Mouse (Mus musculus) liver, postnatal 0 days (tissue): Measurements from ENCODE around the gene Mob3b. TPM values are rescaled to one million over a fixed set of nuclear protein-coding genes. Genes with fewer than 3 reads are reported as not detected.

Source experiments
- ATAC-seq: fragments of 200-750 bp; cut with Nextera tagmentation; 2 replicates; pipeline ENCODE4 v1.8.0; 2017; ENCODE audit warnings: mild to moderate bottlenecking, moderate library complexity
- DNase-seq: peaks from one replicate; pipeline ENCODE4 v3.0.0-alpha.2; 2016
- H3K27ac ChIP-seq: fragments of 300-500 bp; sonication (generic); 2 replicates; pipeline ENCODE4 v1.5.1; 2014; ENCODE audit warnings: antibody characterized with exemption, moderate library complexity, mild to moderate bottlenecking, low read depth
- H3K27me3 ChIP-seq: fragments of 300-500 bp; sonication (generic); 2 replicates; pipeline ENCODE4 v1.6.1; 2014; ENCODE audit warnings: low read length, control low read depth, mixed read lengths; ENCODE audit not compliant: insufficient read depth
- H3K36me3 ChIP-seq: fragments of 300-500 bp; sonication (generic); replicated peaks from 2 replicates; pipeline ENCODE4 v1.6.1; 2014; ENCODE audit warnings: mild to moderate bottlenecking, control low read depth, low read length, moderate library complexity, mixed read lengths; ENCODE audit not compliant: insufficient read depth
- H3K4me1 ChIP-seq: fragments of 300-500 bp; sonication (generic); 2 replicates; pipeline ENCODE4 v1.6.1; 2014; ENCODE audit warnings: antibody characterized with exemption, mild to moderate bottlenecking, control low read depth; ENCODE audit not compliant: insufficient read depth
- H3K4me2 ChIP-seq: fragments of 300-500 bp; sonication (generic); 2 replicates; pipeline ENCODE4 v1.6.1; 2014; ENCODE audit warnings: low read depth, mild to moderate bottlenecking, low read length, moderate library complexity, mixed read lengths
- H3K4me3 ChIP-seq: fragments of 300-500 bp; sonication (generic); 2 replicates; pipeline ENCODE4 v1.5.1; 2014; ENCODE audit warnings: low read depth, low read length
- H3K9ac ChIP-seq: fragments of 300-500 bp; sonication (generic); replicated peaks from 2 replicates; pipeline ENCODE4 v1.6.1; 2014; ENCODE audit warnings: mild to moderate bottlenecking, moderate library complexity
- H3K9me3 ChIP-seq: fragments of 300-500 bp; sonication (generic); 2 replicates; pipeline ENCODE4 v1.6.1; 2016; ENCODE audit warnings: mild to moderate bottlenecking, control low read depth, low read length, mixed read lengths
- CTCF ChIP-seq: sonication (generic); IDR thresholded peaks from 2 replicates; pipeline ENCODE4 v1.5.1; 2016; ENCODE audit warnings: antibody characterized with exemption, low read depth
- EP300 ChIP-seq: IDR thresholded peaks from 2 replicates; pipeline ENCODE4 v1.6.1; 2016; ENCODE audit warnings: antibody characterized with exemption, low read depth, mild to moderate bottlenecking
- WGBS: fragments of 180-500 bp; shearing (Covaris S2); extraction: QIAGEN DNeasy Blood & Tissue Kit; methylation state at CpG from one replicate; pipeline ENCODE4 v1.1.7; 2014; ENCODE audit not compliant: insufficient replicate concordance; 5-methylcytosine and 5-hydroxymethylcytosine counted together
- polyA plus RNA-seq: library from polyadenylated mRNA; unstranded; fragments of >200 nt; fragmentation: Nextera tagmentation; extraction: Ambion mirVana; gene quantifications from 2 replicates; pipeline ENCODE4 v1.2.1, GENCODE M21; 2015

The Mob3b gene
- polyA plus RNA-seq, 1 experiment from 2014 or later, result 13.6 TPM

DNA sequence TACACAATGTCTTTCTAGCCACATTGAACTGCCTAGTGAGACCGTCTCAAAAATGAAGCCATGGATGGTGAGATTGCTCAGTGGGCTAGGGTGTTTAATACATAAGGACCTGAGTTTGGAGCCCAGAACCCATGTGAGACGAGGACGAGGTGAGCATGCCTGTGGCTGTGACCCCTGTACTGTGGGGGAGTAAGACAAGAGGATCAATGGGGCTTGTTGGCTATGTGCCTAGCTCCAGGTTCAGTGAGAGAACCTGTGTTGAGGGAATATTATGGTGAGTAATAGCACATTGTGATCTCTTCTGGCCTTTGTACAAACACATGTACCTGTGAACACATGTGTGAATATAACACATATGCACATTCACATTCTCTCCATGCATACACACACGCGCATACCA, 116.4 kb downstream of the Mob3b start:
- TF ChIP-seq EP300 (no peak), CTCF (no peak)
- no peaks in the 10 kb centered on the region for H3K36me3 ChIP-seq
- H3K9me3 ChIP-seq, result no peaks in the 10 kb centered on the region; the same call in 1 of the 2 replicates
- no peaks in the 10 kb centered on the region for H3K27me3 ChIP-seq
- no peak overlapping the region for H3K4me3 ChIP-seq
- ATAC-seq (peak; percentile 89), DNase-seq (peak; percentile 55)
- WGBS, result 73% methylated on average over 5 of the region's 5 CpGs
- peak overlapping the region; percentile 25 for H3K27ac ChIP-seq
- peaks cover 3% of the 10 kb centered on the region; the same call in 1 of the 2 replicates for H3K4me1 ChIP-seq
- no peak overlapping the region for H3K9ac ChIP-seq
- no peak overlapping the region for H3K4me2 ChIP-seq

DNA sequence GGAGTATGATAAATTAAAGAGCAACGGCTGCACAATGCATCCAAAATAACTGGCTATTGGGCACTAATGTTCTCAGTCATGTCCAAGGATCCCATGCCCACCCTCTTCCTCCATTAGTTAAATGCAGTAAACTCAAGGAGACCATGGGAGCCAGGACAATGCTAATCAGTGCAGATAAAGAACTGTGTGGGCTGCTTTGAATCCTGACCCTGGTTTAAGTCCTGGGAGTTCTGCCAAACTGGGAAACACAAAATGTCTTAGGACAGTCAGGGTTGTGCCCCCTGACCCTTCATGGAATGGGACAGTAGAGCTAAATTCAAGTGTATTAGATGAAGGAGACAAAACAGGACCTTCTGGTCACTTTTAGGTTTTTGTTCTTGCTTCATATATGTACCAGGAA, 117.0 kb downstream of the Mob3b start:
- ATAC-seq, result no peak

DNA sequence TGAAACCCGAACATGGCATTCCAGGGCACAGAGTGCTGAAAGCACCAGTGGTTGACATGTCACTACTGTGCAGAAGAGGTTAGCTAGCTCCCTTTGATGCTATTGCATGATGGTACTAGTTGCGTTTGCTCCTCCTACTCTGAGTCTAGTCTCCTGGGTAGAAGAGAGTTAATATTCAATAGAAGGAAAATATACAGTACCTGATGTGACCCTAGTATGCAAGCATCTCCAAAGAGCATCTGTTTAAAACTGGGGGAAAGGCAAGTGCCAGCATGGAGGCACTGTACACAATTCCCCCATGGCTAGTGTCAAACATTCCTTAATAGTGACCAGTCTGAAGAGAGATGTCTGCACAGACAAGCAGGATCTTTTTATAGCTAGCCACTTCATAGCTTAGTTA, 119.5 kb downstream of the Mob3b start:
- H3K4me3 ChIP-seq, result no peak overlapping the region
- no peak overlapping the region for H3K9ac ChIP-seq
- peak; percentile 57 for ATAC-seq
- H3K36me3 ChIP-seq, result no peaks in the 10 kb centered on the region
- H3K27ac ChIP-seq, result no peak overlapping the region
- DNase-seq, result no peak
- no peaks in the 10 kb centered on the region; the same call in 1 of the 2 replicates for H3K9me3 ChIP-seq
- no peak overlapping the region for H3K4me2 ChIP-seq
- WGBS, result 40% methylated on average over 2 of the region's 2 CpGs
- no peaks in the 10 kb centered on the region for H3K27me3 ChIP-seq
- peaks cover 3% of the 10 kb centered on the region; the same call in 1 of the 2 replicates for H3K4me1 ChIP-seq
- TF ChIP-seq CTCF (no peak), EP300 (no peak)

More for the DNA sequence above, 117.0 kb downstream of the Mob3b start:
- 77% methylated on average over 1 of the region's 1 CpGs for WGBS
- no peak overlapping the region for H3K4me3 ChIP-seq
- H3K4me2 ChIP-seq, result no peak overlapping the region
- peaks cover 3% of the 10 kb centered on the region; the same call in 1 of the 2 replicates for H3K4me1 ChIP-seq
- no peak overlapping the region for H3K9ac ChIP-seq
- DNase-seq, result no peak
- no peaks in the 10 kb centered on the region for H3K27me3 ChIP-seq
- H3K36me3 ChIP-seq, result no peaks in the 10 kb centered on the region
- no peaks in the 10 kb centered on the region; the same call in 1 of the 2 replicates for H3K9me3 ChIP-seq
- TF ChIP-seq CTCF (no peak), EP300 (no peak)
- peak overlapping the region; percentile 25 for H3K27ac ChIP-seq

DNA sequence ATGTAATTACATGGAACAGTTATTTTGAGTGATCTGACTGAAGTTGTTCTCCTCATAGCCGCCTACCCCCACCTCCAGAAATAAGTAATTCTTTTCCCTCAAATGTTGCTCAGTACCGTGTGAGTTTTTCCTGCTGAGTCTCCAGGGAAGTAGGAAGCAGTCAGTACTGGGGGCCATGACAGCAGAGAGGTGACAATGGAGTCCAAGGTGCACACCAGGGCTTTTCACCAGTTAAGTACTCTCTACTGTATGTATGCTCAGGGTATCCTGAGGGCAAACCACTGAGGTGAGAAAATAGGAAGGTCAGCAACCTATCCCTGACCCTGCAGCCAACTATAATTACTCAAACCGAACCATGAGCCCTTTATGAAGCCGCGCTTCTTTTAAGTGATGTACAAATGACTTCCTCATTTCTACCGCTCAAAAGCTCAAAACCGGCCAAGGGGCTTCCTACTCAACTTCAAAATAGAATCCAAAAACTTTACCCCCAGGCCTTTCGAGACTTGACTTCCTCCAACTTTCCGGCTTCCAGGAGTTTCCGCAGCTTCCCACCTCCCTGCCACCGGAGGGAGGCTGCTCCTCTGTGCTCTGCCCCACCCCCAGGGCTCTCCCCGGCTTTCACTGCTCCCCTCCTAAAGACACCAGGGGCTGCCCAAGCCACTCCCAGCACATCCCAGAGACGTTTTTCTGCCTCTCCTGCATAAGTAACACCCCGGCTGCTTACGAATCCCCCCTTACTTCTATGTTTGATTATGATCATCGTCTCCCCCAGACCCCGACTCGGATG, 122.6 kb downstream of the Mob3b start:
- no peak for TF ChIP-seq EP300
- TF ChIP-seq CTCF, result no peak
- Histone ChIP-seq H3K36me3 (no peaks in the 10 kb centered on the region), H3K9ac (no peak overlapping the region), H3K27me3 (no peaks in the 10 kb centered on the region), H3K4me2 (0 out of 2 replicates have a peak overlapping the region, but pooled peaks have one; percentile 27), H3K27ac (no peak overlapping the region), H3K9me3 (no peaks in the 10 kb centered on the region; the same call in 1 of the 2 replicates), H3K4me1 (peaks cover 9% of the 10 kb centered on the region; the same call in 1 of the 2 replicates), H3K4me3 (no peak overlapping the region)
- WGBS, result 30% methylated on average over 18 of the region's 18 CpGs
- ATAC-seq (no peak), DNase-seq (no peak)

DNA sequence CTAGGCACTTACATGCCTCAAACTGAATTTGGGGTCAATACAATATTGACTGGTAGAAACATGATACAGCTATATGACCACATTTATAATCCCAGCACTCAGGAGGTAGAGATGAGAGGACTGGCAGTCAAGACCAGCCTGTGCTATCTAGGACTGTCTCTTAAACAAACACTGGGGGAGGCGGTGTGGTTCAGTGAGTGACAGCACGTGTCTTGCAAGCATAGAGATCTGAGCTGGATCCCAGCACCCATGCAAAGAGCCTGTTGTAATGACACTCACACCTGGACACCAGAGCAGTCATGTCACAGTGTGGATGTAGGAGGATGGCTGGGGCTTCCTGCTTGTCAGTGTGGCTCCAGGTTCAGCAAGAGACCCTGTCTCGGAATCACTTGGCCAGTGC, 124.5 kb downstream of the Mob3b start:
- 66% methylated on average over 3 of the region's 3 CpGs for WGBS
- H3K9me3 ChIP-seq, result no peaks in the 10 kb centered on the region
- ATAC-seq (peak; percentile 13; the same call in 1 of the 2 replicates), DNase-seq (no peak)
- H3K4me1 ChIP-seq, result peaks cover 9% of the 10 kb centered on the region; the same call in 1 of the 2 replicates
- H3K27me3 ChIP-seq, result no peaks in the 10 kb centered on the region
- no peak overlapping the region for H3K4me3 ChIP-seq
- H3K4me2 ChIP-seq, result no peak overlapping the region
- H3K36me3 ChIP-seq, result no peaks in the 10 kb centered on the region
- no peak overlapping the region for H3K9ac ChIP-seq
- TF ChIP-seq CTCF (no peak), EP300 (no peak)
- H3K27ac ChIP-seq, result no peak overlapping the region

DNA sequence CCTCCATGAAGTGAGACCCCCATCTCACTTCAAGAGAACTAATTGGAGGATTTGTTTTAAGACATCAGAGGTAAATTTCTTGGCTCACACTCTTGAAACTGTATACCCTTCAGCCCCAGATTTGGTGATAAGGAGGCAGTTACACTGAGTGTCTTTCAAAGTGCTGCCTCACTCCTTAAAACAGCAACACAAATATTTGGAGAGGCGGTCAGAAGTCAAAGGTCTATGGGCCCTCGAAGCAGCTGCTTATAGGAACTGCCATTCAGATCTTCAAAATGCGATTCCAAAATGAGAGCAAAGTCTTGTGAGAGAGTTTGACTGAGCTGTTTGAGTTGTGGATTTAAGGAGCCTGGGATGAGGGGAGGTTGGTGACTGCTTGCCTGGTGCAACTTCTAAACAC, 125.7 kb downstream of the Mob3b start:
- WGBS, result 53% methylated on average over 3 of the region's 3 CpGs
- Histone ChIP-seq H3K4me3 (no peak overlapping the region), H3K4me2 (no peak overlapping the region), H3K4me1 (0 out of 2 replicates have a peak, but pooled peaks cover 5% of the 10 kb centered on the region), H3K9me3 (no peaks in the 10 kb centered on the region), H3K36me3 (no peaks in the 10 kb centered on the region), H3K27ac (no peak overlapping the region), H3K9ac (no peak overlapping the region), H3K27me3 (no peaks in the 10 kb centered on the region)
- ATAC-seq, result no peak
- no peak for TF ChIP-seq CTCF
- TF ChIP-seq EP300, result no peak
- no peak for DNase-seq
